Mouse (Mus musculus): ENCODE measurements around the gene Fgfr4. TPM values are rescaled to one million over a fixed set of nuclear protein-coding genes. Genes with fewer than 3 reads are reported as not detected.

Gene Fgfr4
- total RNA-seq, 4 experiments from 2014 or later: 0.37 to 1.2 (median 0.59) TPM

DNA sequence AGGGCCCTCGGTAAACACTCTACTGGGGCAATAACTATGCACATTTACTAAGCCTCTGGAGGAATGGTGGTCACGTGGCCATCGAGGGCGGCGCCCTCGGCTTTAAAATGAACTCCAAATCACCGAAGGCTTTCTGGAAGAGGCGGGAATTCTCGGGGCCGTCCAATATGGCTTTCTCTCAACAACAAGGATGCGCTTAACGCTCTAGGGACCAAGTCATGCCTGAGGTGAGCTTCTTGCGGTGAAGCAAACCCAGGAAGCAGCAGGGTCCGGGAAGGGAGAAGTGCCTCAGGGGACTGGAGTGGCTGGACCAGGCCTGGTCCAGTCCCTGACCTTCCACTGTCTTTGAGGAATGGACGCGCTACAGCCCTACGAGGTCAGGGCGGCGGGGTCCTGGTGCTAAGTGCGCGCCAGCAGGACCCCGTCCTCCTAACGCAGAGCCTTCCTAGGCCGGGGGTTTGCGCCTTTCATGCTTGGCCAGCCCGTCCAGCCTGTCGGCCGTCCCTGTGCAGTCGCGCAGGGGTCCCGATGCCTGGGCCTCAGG, 57.3 kb downstream of the Fgfr4 start, which contains the start of gene Nsd1:
Nsd1 (plus strand) TSS at position 134 of the 544 bp plus-strand sequence.
- DNase-seq (ENCODE audit: low spot score in 2 of 2): no peak

DNA sequence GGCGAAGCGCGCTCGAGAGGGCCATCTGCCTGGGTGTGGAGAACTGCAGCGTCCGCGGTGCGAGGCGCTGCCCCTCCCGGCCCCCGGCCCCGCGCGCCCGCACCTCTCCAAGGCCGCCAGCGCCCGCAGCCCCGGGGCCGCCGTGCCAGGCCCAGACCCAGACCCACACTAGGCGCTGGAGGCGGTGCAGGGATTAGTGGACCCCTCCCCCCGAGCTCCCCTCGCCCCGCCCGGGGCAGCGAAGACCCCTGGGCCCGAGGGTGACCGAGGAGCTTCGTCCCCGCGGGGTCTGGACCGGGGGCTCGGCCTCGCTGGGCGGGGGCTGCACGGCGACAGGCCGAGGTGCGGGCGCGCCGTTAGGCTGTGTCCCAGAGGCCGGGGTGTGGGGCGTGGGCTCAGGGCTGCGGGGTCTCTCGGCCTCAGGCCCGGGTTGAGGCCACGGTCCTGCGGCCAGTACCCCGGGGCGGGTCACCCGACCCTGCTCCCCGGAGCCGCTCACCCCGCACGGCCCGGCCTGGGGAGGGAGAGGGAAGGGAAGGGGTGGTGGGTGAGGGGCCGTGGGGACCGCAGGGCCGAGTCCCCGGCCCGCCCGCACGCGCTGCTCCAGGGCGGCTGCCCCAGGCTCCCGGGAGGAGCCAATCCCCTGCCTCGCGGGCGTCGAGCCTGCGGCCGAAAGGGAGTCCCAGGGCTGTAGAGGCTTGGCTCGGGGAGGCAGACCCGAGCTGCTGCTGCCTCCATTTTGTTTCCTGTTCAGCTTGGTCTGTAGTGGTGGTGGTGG, 57.9 kb downstream of the Fgfr4 start:
- peak; percentile 35 to 50 for DNase-seq (ENCODE audit: low spot score in 2 of 2)

DNA sequence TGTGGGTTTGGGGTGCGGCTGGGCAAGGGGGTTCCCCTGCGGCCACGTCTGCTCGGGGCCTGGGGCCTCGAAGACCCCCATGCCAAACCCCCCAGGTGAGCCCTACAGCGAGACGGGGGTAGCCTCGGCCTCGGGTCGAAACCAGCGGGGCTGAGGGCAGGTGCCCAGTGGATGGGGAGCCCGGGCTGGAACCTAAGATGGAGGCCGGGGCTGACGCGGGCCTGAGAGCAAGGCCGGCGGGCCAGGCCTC, 58.5 kb downstream of the Fgfr4 start:
- DNase-seq (ENCODE audit: low spot score in 2 of 2): no peak

DNA sequence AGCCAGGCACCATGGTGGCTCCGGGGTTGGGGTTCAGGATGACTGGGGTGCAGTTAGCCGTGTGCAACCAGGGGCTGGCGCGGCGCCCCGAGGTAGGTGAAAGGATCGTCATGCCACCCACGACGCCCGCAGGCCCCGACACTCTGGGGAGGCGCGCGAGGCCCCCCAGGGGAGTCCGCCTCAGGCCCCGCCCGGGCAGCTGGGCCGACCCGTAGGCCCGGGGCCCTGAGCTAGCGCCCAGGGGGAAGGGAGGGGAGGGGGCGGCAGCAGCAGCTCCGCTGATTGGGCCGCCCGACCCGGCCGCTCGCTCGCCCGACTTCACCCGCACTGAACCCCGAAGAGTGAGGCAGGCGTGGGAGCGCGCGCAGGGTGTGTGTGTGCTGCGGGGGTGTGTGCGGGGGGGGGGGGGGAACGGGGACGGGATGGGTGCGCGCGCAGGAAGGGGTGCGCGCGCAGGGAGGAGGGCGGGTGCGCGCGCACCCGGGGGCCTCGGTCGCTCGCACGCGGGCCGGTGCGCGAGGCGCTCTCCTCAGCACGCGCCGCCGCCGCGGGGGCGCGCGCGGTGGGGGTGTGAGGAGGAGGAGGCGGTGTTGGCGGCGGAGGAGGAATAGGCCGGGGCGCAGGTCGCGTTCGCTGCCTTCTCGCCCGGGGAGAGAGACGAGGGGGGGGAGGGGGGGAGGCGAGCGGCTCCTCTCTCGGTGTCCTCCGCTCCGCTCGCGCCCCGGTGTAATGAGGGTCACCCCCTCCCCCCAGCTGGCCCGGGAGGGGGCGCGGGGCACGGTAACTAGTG, 59.0 kb downstream of the Fgfr4 start:
- peak; percentile 66 to 72 for DNase-seq (ENCODE audit: low spot score in 2 of 2)

DNA sequence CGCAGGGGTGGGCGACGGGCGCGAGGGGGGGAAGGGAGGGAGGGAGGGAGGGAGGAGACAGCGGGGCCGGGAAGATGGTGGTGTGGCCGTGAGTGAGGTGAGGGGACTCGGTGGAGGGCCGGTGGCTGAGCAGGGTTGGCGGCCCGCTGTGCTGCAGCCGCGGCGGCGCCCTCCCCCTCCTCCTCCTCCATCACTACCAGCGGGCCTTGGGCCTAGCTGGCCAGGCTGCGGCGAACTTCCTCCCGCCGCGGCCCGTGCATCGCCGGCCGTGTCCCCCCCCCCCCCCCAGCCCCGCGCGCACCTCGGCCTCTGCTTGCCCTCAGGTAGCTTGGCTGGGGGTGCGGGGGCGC, 59.5 kb downstream of the Fgfr4 start:
- DNase-seq (ENCODE audit: low spot score in 2 of 2): peak in 1 of 2 experiments; percentile 42

DNA sequence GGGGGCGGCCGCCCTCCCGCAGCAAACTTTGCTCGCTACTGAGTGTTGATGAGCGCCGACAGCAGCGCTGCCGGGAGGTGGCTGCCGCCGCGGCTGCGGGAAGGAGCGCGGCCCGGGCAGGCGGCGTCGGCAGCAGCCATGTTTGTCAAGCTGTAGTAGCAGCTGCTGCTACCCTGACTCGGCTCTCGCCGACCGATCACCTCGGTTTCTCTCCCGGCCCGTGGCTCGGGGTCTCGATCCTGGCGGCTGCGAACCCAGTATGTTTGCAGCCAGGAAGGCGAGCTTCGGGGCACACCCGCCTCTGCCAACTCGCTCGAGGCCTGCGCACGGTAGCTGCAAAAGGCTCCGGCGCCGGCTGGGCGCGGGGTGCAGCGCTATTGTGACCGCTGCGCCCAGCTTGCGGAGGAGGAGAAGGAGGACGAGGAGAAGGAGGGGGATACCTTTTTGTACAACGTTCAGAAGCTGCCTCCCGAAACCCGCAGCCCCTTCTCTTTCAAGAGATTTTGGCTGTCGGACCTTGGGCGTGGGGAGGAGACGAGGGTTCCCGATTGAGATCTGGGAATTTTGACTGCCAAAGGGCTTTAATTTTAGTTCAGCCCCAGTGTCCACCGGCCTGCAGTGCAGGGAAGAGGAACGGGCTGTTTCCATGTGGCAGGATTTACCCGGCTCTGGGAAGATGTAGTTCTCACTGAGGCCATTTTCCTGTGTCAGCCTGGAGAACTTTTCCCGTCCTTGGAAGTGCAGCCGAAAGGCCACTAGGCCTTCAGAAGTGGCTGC, 60.1 kb downstream of the Fgfr4 start:
- DNase-seq (ENCODE audit: low spot score in 2 of 2): peak; percentile 43 to 49

DNA sequence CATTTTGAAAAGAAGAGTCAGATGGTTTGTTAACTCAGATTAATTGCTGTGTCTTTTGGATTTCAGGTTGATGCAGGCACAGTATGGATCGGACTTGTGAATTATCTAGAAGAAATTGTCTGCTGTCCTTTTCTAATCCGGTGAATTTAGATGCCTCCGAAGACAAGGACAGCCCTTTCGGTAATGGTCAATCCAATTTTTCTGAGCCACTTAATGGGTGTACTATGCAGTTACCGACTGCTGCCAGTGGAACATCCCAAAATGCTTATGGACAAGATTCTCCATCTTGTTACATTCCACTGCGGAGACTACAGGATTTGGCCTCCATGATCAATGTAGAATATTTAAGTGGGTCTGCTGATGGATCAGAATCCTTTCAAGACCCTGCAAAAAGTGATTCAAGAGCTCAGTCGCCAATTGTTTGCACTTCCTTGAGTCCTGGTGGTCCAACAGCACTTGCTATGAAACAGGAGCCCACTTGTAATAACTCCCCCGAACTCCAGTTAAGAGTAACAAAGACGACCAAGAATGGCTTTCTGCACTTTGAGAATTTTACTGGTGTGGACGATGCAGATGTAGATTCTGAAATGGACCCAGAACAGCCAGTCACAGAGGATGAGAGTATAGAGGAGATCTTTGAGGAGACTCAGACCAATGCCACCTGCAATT, 60.8 kb downstream of the Fgfr4 start:
- DNase-seq (ENCODE audit: low spot score in 2 of 2): no peak

Other genes with a start within 250 kb of the Fgfr4 start
- gene Unc5a, start 203.2 kb upstream of the Fgfr4 start, total RNA-seq (2022): 100 to 1,000 TPM; 127 to 154 (median 141) TPM
- gene Hk3, start 131.3 kb upstream of the Fgfr4 start, total RNA-seq (2022): 1 to 10 TPM; 1.4 to 4.3 (median 2.5) TPM
- 10 to 100 TPM; 22.3 to 28.3 (median 25.1) TPM for gene Uimc1, start 52.3 kb upstream of the Fgfr4 start, total RNA-seq (2022)
- gene Zfp346, start 47.3 kb upstream of the Fgfr4 start, total RNA-seq (2022): 10 to 100 TPM; 44.4 to 53.3 (median 51.5) TPM
- not detected for gene Gm17617, start 19.1 kb upstream of the Fgfr4 start, total RNA-seq (2022)
- 100 to 1,000 TPM; 107 to 141 (median 129) TPM for gene Nsd1, start 57.1 kb downstream of the Fgfr4 start, total RNA-seq (2022)
- 100 to 1,000 TPM; 133 to 152 (median 139) TPM for gene Prelid1, start 167.9 kb downstream of the Fgfr4 start, total RNA-seq (2022)
- gene Rab24, start 169.3 kb downstream of the Fgfr4 start, total RNA-seq (2022): 10 to 100 TPM; 75.4 to 84.1 (median 80.8) TPM
- gene Mxd3, start 177.2 kb downstream of the Fgfr4 start, total RNA-seq (2022): 1 to 10 TPM in 2 of 4 experiments, under 1 TPM in 2; 0.82 to 1.5 (median 1.0) TPM
- gene Lman2, start 210.1 kb downstream of the Fgfr4 start, total RNA-seq (2022): 10 to 100 TPM; 56.6 to 72.8 (median 65.0) TPM
- gene Rgs14, start 217.1 kb downstream of the Fgfr4 start, total RNA-seq (2022): 10 to 100 TPM; 86.8 to 97.9 (median 95.0) TPM
- not detected for gene Slc34a1, start 245.5 kb downstream of the Fgfr4 start, total RNA-seq (2022)